Mouse (Mus musculus) CH12.LX (cell line): ENCODE data around the gene Ramp1.

Experiments used
- BHLHE40 ChIP-seq: IDR thresholded peaks from 2 replicates; pipeline ENCODE4 v1.6.1; 2011; ENCODE audit warnings: mild to moderate bottlenecking, low read depth, low read length, improper control_type of control experiment
- CTCF ChIP-seq, 2 experiments: IDR thresholded peaks in 1 of 2; conservative IDR thresholded peaks in 1 of 2; 2 replicates each; pipeline ENCODE4 v1.5.1; 2011 to 2012; ENCODE audit warnings: low read depth in 2 of 2, low read length in 2 of 2, improper control_type of control experiment in 1 of 2, inconsistent platforms in 1 of 2, mild to moderate bottlenecking in 1 of 2, moderate library complexity in 1 of 2
- EP300 ChIP-seq: IDR thresholded peaks from 2 replicates; pipeline ENCODE4 v1.6.1; 2011; ENCODE audit warnings: low read length, improper control_type of control experiment
- ETS1 ChIP-seq: conservative IDR thresholded peaks from 2 replicates; pipeline ENCODE4 v1.6.1; 2012; ENCODE audit warnings: low read depth, mild to moderate bottlenecking, inconsistent platforms, low read length, improper control_type of control experiment, moderate library complexity
- HCFC1 ChIP-seq: IDR thresholded peaks from 2 replicates; pipeline ENCODE4 v1.6.1; 2012; ENCODE audit warnings: low read depth, mild to moderate bottlenecking, inconsistent platforms, low read length, improper control_type of control experiment
- POLR2A ChIP-seq: IDR thresholded peaks from 2 replicates; pipeline ENCODE4 v1.6.1; 2011; ENCODE audit warnings: low read depth, mild to moderate bottlenecking, improper control_type of control experiment, low read length
- TCF12 ChIP-seq: IDR thresholded peaks from 2 replicates; pipeline ENCODE4 v1.6.1; 2014; ENCODE audit warnings: low read depth, mild to moderate bottlenecking, inconsistent platforms, low read length, improper control_type of control experiment
- USF2 ChIP-seq: conservative IDR thresholded peaks from 2 replicates; pipeline ENCODE4 v1.6.1; 2011; ENCODE audit warnings: low read depth, low read length, improper control_type of control experiment
- ZC3H11A ChIP-seq: IDR thresholded peaks from 2 replicates; pipeline ENCODE4 v1.6.1; 2012; ENCODE audit warnings: low read depth, mild to moderate bottlenecking, inconsistent platforms, low read length, improper control_type of control experiment
- ZNF384 ChIP-seq: IDR thresholded peaks from 2 replicates; pipeline ENCODE4 v1.6.1; 2012; ENCODE audit warnings: low read depth, low read length, improper control_type of control experiment, inconsistent platforms

GRCm38 (mm10) chr1:91201122-91201521, 21.5 kb downstream of the Ramp1 start:
- TF ChIP-seq USF2 = no peak
- TF ChIP-seq ZC3H11A = no peak
- no peak for TF ChIP-seq CTCF (conservative IDR thresholded peaks at IDR 0.05 in 1 of 2, IDR thresholded peaks at IDR 0.05 in 1 of 2; ENCODE audit: low read depth in 2 of 2, low read length in 2 of 2)
- no peak for TF ChIP-seq POLR2A
- no peak for TF ChIP-seq EP300
- no peak for TF ChIP-seq ETS1
- no peak for TF ChIP-seq BHLHE40
- no peak for TF ChIP-seq ZNF384
- no peak for TF ChIP-seq HCFC1
- TF ChIP-seq TCF12 = no peak
